Mouse (Mus musculus): ENCODE results near the gene Cts6. TPM values are rescaled to one million over a fixed set of nuclear protein-coding genes. Genes with fewer than 3 reads are reported as not detected.

The Cts6 gene
- not detected for total RNA-seq (2023)

GRCm38 (mm10) chr13:61203310-61203709 is at the start of gene Cts6:
TSS of gene Cts6 (minus strand) at chr13:61203410.

GRCm38 (mm10) chr13:61164156-61164555 is 39.1 kb downstream of the Cts6 start, which contains the start of gene Ctsr:
TSS of gene Ctsr (minus strand) at chr13:61164256.

Other genes starting within 250 kb of the Cts6 start
- not detected for gene Ctsj, start 197.5 kb downstream of the Cts6 start, total RNA-seq (2023)
- gene Ctsq, start 162.8 kb downstream of the Cts6 start, total RNA-seq (2023), result not detected
- gene Ctsr, start 39.2 kb downstream of the Cts6 start, total RNA-seq (2023), result not detected
- not detected for gene Cts8, start 51.9 kb upstream of the Cts6 start, total RNA-seq (2023)
- gene Gm49398, start 85.4 kb upstream of the Cts6 start, total RNA-seq (2023), result not detected
- gene Cts7, start 154.8 kb upstream of the Cts6 start, total RNA-seq (2023), result not detected

All from neutrophil, adult 59 days (primary cell).